Mouse (Mus musculus) neural tube, embryonic 14.5 days (tissue): ENCODE measurements around the gene Orm2. TPM values are rescaled to one million over a fixed set of nuclear protein-coding genes. Genes with fewer than 3 reads are reported as not detected.

Experiments used
- ATAC-seq: fragments of 200-750 bp; cut with Nextera tagmentation; 2 replicates; pipeline ENCODE4 v1.8.0; 2017; ENCODE audit warnings: low read depth, mild to moderate bottlenecking, moderate TSS enrichment, moderate library complexity
- H3K27ac ChIP-seq: fragments of 300-500 bp; sonication (generic); 2 replicates; pipeline ENCODE4 v1.5.1; 2014; ENCODE audit warnings: low read depth, mild to moderate bottlenecking, control low read depth, low read length, moderate library complexity, mixed read lengths
- H3K27me3 ChIP-seq: fragments of 300-500 bp; sonication (generic); 2 replicates; pipeline ENCODE4 v1.6.1; 2014; ENCODE audit warnings: low read length; ENCODE audit not compliant: control insufficient read depth, insufficient read depth
- H3K36me3 ChIP-seq: fragments of 300-500 bp; sonication (generic); 2 replicates; pipeline ENCODE4 v1.6.1; 2014; ENCODE audit warnings: low read length, mixed read lengths; ENCODE audit not compliant: control insufficient read depth, insufficient read depth
- H3K4me1 ChIP-seq: fragments of 300-500 bp; sonication (generic); 2 replicates; pipeline ENCODE4 v1.6.1; 2014; ENCODE audit warnings: low read length; ENCODE audit not compliant: control insufficient read depth, insufficient read depth
- H3K4me2 ChIP-seq: fragments of 300-500 bp; sonication (generic); 2 replicates; pipeline ENCODE4 v1.6.1; 2014; ENCODE audit warnings: mild to moderate bottlenecking, low read depth, low read length, control low read depth
- H3K4me3 ChIP-seq: fragments of 300-500 bp; sonication (generic); 2 replicates; pipeline ENCODE4 v1.5.1; 2014; ENCODE audit warnings: low read depth, low read length, control low read depth, mixed read lengths
- H3K9ac ChIP-seq: fragments of 300-500 bp; sonication (generic); replicated peaks from 2 replicates; pipeline ENCODE4 v1.6.1; 2014; ENCODE audit warnings: low read depth, mild to moderate bottlenecking, control low read depth, low read length, mixed read lengths
- H3K9me3 ChIP-seq: fragments of 300-500 bp; sonication (generic); 2 replicates; pipeline ENCODE4 v1.6.1; 2016; ENCODE audit warnings: low read length; ENCODE audit not compliant: control insufficient read depth
- WGBS: fragments of 180-500 bp; shearing (Covaris S2); extraction: QIAGEN DNeasy Blood & Tissue Kit; methylation state at CpG from one replicate; pipeline ENCODE4 v1.1.7; 2014; 5-methylcytosine and 5-hydroxymethylcytosine counted together
- polyA plus RNA-seq: library from polyadenylated mRNA; unstranded; fragments of >200 nt; fragmentation: Nextera tagmentation; extraction: Ambion mirVana; gene quantifications from 2 replicates; pipeline ENCODE4 v1.2.1, GENCODE M21; 2014

The Orm2 gene
- polyA plus RNA-seq, 1 experiment from 2014 or later, result not detected

GRCm38 (mm10) chr4:63408247-63408646 lies 46.0 kb downstream of the Orm2 start:
- no peak overlapping the region for H3K4me2 ChIP-seq
- H3K4me3 ChIP-seq, result no peak overlapping the region
- peaks cover 33% of the 10 kb centered on the region for H3K4me1 ChIP-seq
- H3K36me3 ChIP-seq, result no peaks in the 10 kb centered on the region
- H3K9ac ChIP-seq, result no peak overlapping the region
- no peak overlapping the region for H3K27ac ChIP-seq
- 54% methylated on average over 7 of the region's 7 CpGs for WGBS
- no peaks in the 10 kb centered on the region for H3K27me3 ChIP-seq
- H3K9me3 ChIP-seq, result no peaks in the 10 kb centered on the region
- ATAC-seq, result no peak

- H3K4me2 ChIP-seq, result peak overlapping the region; percentile 97; the same call in 1 of the 2 replicates
- peak; percentile 39 for ATAC-seq
- no peak overlapping the region for H3K4me3 ChIP-seq
- peaks cover 29% of the 10 kb centered on the region for H3K4me1 ChIP-seq
- no peak overlapping the region for H3K9ac ChIP-seq
- no peak overlapping the region for H3K27ac ChIP-seq
- H3K27me3 ChIP-seq, result no peaks in the 10 kb centered on the region
- WGBS, result 6% methylated on average over 8 of the region's 8 CpGs
- H3K36me3 ChIP-seq, result no peaks in the 10 kb centered on the region
- H3K9me3 ChIP-seq, result no peaks in the 10 kb centered on the region
Measured at GRCm38 (mm10) chr4:63408649-63409048, 46.4 kb downstream of the Orm2 start.

GRCm38 (mm10) chr4:63409317-63409907 lies 47.2 kb downstream of the Orm2 start:
- Histone ChIP-seq H3K9ac (peak overlapping the region; percentile 58), H3K27me3 (no peaks in the 10 kb centered on the region), H3K36me3 (no peaks in the 10 kb centered on the region), H3K4me1 (peaks cover 22% of the 10 kb centered on the region), H3K9me3 (no peaks in the 10 kb centered on the region), H3K4me2 (peak overlapping the region; percentile 97), H3K27ac (0 out of 2 replicates have a peak overlapping the region, but pooled peaks have one; percentile 34), H3K4me3 (peak overlapping the region; percentile 45)
- WGBS, result 2% methylated on average over 18 of the region's 18 CpGs
- no peak for ATAC-seq

- peak; percentile 74 for ATAC-seq
- peak overlapping the region; percentile 97 for H3K4me2 ChIP-seq
- H3K9ac ChIP-seq, result peak overlapping the region; percentile 58
- H3K36me3 ChIP-seq, result no peaks in the 10 kb centered on the region
- no peaks in the 10 kb centered on the region for H3K9me3 ChIP-seq
- no peaks in the 10 kb centered on the region for H3K27me3 ChIP-seq
- peak overlapping the region; percentile 44; the same call in 1 of the 2 replicates for H3K27ac ChIP-seq
- H3K4me3 ChIP-seq, result peak overlapping the region; percentile 45
- under 1% methylated on average over 39 of the region's 39 CpGs for WGBS
- H3K4me1 ChIP-seq, result peaks cover 16% of the 10 kb centered on the region
Measured at GRCm38 (mm10) chr4:63409908-63410582, 47.8 kb downstream of the Orm2 start.

- under 1% methylated on average over 19 of the region's 19 CpGs for WGBS
- peak; percentile 95 for ATAC-seq
Measured at GRCm38 (mm10) chr4:63410583-63410934, 48.3 kb downstream of the Orm2 start.

GRCm38 (mm10) chr4:63411222-63411621 lies 49.0 kb downstream of the Orm2 start:
- Histone ChIP-seq H3K9me3 (no peaks in the 10 kb centered on the region), H3K27ac (no peak overlapping the region), H3K4me1 (peaks cover 11% of the 10 kb centered on the region), H3K9ac (no peak overlapping the region), H3K36me3 (no peaks in the 10 kb centered on the region), H3K4me2 (peak overlapping the region; percentile 97; the same call in 1 of the 2 replicates), H3K27me3 (no peaks in the 10 kb centered on the region), H3K4me3 (no peak overlapping the region)
- no peak for ATAC-seq
- WGBS, result 63% methylated on average over 5 of the region's 5 CpGs

More at GRCm38 (mm10) chr4:63410583-63410934, 48.3 kb downstream of the Orm2 start:
- Histone ChIP-seq H3K4me2 (peak overlapping the region; percentile 97), H3K9ac (peak overlapping the region; percentile 58), H3K4me3 (peak overlapping the region; percentile 45), H3K27me3 (no peaks in the 10 kb centered on the region), H3K4me1 (peaks cover 11% of the 10 kb centered on the region), H3K36me3 (no peaks in the 10 kb centered on the region), H3K27ac (no peak overlapping the region), H3K9me3 (no peaks in the 10 kb centered on the region)

- WGBS, result 83% methylated on average over 5 of the region's 5 CpGs
- H3K27me3 ChIP-seq, result no peaks in the 10 kb centered on the region
- no peak overlapping the region for H3K9ac ChIP-seq
- no peaks in the 10 kb centered on the region for H3K36me3 ChIP-seq
- no peak overlapping the region for H3K4me2 ChIP-seq
- no peaks in the 10 kb centered on the region for H3K9me3 ChIP-seq
- H3K27ac ChIP-seq, result no peak overlapping the region
- no peak overlapping the region for H3K4me3 ChIP-seq
- peaks cover 3% of the 10 kb centered on the region; the same call in 1 of the 2 replicates for H3K4me1 ChIP-seq
- ATAC-seq, result no peak
Measured at GRCm38 (mm10) chr4:63414951-63415350, 52.7 kb downstream of the Orm2 start.

Other genes starting within 250 kb of the Orm2 start
- gene Ambp, start 207.7 kb upstream of the Orm2 start, polyA plus RNA-seq, result 0.59 and 0.63 TPM in 2 replicates
- 0.13 TPM in 1 of 2 replicates, not detected in the other for gene Kif12, start 190.3 kb upstream of the Orm2 start, polyA plus RNA-seq
- 1.2 and 3.1 TPM in 2 replicates for gene Col27a1, start 148.4 kb upstream of the Orm2 start, polyA plus RNA-seq
- not detected in 2 replicates for gene Orm1, start 17.9 kb upstream of the Orm2 start, polyA plus RNA-seq
- not detected in 2 replicates for gene Orm3, start 6.3 kb upstream of the Orm2 start, polyA plus RNA-seq
- gene Akna, start 40.9 kb downstream of the Orm2 start, polyA plus RNA-seq, result 2.5 and 3.8 TPM in 2 replicates
- gene Whrn, start 133.5 kb downstream of the Orm2 start, polyA plus RNA-seq, result 4.0 and 6.2 TPM in 2 replicates
- 431 and 462 TPM in 2 replicates for gene Atp6v1g1, start 182.3 kb downstream of the Orm2 start, polyA plus RNA-seq
- gene Tmem268, start 196.3 kb downstream of the Orm2 start, polyA plus RNA-seq, result 3.4 and 4.6 TPM in 2 replicates
- not detected in 2 replicates for gene Gm11213, start 242.8 kb downstream of the Orm2 start, polyA plus RNA-seq